Mouse (Mus musculus): Measurements from ENCODE around the gene Hnf1b.

Gene Hnf1b

DNA sequence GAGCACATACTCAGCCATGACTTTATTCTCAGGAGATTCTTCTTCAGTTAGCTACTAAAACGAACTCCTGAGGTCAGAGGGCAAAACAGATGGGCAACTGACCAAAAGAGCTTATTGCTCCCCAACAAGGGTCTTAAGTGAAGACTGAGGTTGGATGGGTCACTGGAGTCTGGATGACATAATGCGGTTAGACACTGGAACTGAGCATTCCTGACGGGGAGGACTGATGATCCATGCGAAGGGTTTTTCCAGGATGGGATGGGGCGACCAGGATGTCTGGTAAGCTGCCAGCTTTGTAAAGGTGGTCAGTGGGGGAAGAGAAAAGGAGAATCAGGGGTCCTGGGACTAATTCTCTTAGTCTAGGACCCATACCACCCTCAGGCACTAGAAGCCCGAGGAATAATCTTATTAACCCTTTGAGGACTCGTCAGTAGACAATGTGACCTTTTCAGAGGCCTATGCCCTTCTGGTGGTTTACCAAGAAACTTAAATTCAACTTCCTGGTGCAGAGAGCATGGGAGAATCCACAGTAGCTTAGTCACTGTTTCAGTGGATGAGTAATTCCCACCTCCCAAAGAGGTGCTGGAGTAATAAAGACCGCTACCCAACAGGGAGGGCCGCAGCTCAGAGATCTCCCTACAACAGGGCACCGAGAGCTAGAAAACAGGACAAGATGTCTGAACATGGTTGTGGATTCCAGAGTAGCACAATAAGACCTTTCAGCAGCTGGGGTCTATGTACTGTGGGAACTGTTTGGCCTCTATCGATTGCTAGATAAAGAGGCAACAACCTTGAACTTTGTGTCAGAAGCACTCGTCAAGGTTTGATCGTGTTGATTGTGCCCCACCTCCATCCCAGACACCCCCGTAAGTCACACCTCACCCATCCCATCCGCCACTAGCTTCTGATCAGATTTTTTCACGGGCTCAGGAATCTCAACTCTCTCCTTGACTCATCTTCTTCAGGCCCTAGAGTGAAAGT lies 46.9 kb downstream of the Hnf1b start:
- DNase-seq (ENCODE audit: low spot score), result no peak

- DNase-seq (ENCODE audit: low spot score), result no peak
Measured at GRCm38 (mm10) chr11:83897569-83897968, 47.7 kb downstream of the Hnf1b start.

DNA sequence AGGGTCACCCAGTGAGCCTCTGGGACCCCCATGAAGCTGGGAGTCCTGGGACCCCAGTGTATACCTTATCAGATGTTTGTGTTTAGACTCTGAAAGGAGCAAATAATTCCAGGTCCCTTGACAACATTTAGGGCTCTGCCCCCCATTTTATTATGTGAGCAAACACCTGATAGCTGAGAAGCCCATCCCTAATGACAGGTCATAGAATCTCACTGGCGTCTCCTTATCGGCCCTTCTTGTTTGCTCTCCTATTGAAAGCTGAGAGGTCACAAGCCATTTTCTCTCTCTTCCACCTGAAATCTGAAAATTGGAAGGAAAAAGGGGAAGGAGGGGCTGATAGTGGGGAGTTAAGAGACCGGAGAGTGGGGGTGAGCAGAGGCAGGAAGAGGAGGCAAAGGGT lies 52.9 kb downstream of the Hnf1b start:
- DNase-seq (ENCODE audit: low spot score), result no peak

DNA sequence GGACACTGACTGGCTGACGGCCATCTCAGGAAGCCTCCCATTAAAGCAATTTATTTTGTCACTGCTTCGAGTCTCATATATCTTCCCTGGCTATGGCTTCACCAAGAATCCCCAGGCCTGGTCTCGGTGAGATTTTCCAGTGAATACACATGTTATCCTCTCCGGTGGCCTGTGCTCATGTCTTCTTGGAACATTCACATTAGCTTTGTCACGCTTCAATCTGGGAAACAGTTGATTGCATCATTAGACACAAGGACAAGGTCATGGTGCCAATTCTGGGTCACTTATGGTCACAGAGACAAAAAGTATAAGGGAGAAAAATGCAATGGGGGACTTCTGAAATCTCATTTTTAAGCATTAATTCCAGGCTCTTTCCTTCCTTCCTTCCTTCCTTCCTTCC lies 55.9 kb downstream of the Hnf1b start:
- DNase-seq (ENCODE audit: low spot score), result no peak

GRCm38 (mm10) chr11:83908376-83908775 lies 58.5 kb downstream of the Hnf1b start:
- DNase-seq (ENCODE audit: low spot score), result no peak

DNA sequence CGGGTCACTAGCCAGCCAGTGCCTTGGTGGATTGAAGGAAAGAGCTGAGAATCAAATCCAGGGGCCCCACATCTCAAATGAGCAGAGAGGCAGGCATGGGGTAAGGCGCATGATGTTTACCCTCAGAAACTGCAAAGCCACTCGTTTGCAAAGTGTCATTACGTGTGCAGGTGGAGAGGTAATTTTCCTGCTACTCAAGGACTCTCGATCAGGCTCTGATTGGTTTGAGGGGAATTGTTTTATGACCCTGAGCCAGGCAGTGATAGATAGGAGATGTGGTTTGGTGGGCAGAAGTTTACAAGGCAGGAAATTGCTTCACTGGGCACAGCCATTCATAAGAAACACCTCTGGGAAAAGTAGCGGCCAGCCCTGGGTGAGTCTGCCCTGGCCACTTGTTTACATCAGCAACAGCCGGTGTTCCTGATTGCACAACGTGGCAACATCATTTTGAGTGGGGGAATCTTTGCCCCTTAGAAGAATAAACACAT lies 64.0 kb downstream of the Hnf1b start:
- DNase-seq (ENCODE audit: low spot score), result no peak

DNA sequence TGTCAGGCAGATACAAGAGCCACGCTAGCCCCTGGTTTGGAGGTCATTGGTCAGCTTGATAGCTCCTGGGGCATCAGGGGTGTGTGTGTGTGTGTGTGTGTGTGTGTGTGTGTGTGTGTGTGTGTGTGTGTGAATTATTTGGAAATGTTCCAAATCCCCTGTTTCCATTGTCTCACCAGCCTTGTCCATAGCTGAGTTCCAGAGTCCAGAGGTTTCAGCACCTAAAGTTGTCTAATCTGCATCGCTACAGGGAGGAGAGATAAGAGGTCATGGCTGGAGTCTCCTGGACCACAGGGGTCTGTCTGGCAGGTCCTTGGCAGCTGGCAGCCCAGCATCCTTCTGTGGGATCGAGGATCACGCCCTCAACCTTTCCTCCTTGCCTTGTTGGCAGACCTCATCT lies 64.6 kb downstream of the Hnf1b start:
- DNase-seq (ENCODE audit: low spot score), result no peak

- DNase-seq (ENCODE audit: low spot score), result no peak
Measured at GRCm38 (mm10) chr11:83922600-83922999, 72.7 kb downstream of the Hnf1b start.

GRCm38 (mm10) chr11:83927097-83927496 lies 77.2 kb downstream of the Hnf1b start:
- DNase-seq (ENCODE audit: low spot score), result no peak

DNA sequence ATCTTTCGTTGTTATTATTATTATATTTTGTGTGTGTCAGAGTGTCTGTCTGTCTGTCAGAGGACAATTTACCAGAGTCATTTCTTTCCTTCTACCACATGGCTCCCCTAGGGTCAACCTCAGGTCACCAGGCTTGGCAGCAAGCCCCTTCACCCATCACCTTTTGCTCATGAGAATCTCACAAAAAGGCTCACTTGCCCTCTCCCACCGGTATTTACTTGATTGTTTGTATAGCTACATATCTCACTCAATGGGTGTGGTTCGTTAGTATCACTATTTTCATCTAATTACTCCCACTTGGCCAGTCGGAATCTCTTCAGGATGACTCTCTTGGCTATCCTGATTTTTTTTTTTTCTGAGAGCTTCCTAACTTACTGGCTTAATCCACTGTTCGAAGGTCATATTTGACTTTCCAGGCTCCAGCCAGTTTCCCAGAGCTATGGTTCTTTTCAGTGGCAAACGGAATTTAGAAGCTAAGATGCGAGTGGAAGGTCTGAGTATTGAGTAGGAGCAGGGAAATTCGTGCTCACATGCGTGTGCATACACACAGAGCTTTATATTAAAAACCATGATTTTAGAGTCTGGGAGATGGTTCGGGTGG lies 82.7 kb downstream of the Hnf1b start:
- no peak for DNase-seq (ENCODE audit: low spot score)

DNA sequence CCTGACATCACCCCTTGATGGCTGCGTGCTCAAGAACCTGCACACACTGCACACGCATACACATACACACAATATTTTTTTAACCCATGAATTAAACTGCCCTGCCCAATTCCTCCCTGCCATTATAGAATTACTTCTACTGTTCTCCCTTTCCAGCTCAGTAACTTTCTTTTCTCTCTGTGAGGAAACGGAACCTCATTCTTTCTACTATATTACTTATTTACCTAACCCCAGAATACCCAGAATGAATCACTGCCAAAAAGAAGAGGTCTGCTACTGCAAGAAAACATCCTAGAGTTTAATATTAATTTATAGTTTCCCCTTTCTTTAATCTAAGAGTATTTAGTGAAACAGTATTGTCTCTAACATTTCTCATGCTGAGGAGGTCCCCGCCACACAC lies 83.5 kb downstream of the Hnf1b start:
- DNase-seq (ENCODE audit: low spot score), result no peak

DNA sequence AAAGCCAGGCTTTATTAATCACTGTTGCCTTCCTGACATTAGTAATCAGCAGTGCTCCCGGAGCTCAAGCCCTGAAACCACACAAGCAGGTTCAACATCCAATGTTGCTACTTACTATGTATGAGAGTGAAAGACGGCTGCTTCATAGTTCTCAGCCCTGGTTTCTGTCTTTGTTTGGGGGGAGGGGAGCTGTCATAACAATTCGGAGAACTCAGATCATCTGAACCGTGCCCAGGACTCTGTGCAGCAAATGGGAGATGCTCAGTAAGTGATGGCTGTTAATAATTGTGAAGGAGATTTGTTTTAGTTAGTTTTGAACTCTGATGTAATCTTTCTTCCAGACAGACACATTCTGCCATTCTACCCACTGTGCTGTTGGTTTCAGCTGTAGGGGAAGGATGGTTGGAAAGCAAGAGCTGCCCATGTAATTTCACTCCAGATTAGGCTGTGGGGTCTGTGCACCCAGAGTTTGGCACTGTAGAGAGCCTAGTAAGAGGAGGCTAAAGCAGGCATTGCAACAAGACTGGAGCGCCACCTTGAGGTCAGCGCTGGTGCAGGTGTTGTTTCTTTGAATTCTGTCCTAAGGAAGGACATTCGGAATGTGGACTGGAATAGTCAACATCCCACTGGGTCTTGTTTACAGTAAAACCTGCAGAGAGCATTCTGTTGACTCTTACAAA lies 86.3 kb downstream of the Hnf1b start:
- peak; percentile 61 for DNase-seq (ENCODE audit: low spot score)

DNA sequence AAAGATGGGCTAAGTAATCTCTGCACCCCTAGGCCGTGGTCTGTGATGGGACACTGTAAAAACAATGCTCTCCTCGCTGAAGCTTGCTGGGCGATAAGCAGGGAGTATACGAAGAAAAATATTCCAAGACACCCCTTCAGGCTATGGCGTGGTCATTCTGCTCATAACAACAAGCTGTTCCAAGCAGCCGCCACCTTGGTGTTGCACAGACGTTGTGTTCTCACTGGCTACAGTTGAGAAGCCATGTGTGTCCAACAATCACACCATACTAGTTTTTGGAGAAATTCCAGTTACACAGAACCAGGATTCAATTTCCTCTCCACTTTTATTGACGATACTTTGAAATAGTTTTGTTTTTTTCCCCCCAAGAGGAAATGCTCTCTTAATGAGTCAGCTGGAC lies 88.7 kb downstream of the Hnf1b start:
- no peak for DNase-seq (ENCODE audit: low spot score)

- peak; percentile 62 for DNase-seq (ENCODE audit: low spot score)
Measured at GRCm38 (mm10) chr11:83941950-83942840, 92.3 kb downstream of the Hnf1b start, which contains the start of gene Ddx52. Gene Ddx52 (plus strand): TSS chr11:83942062.

Data from layer of hippocampus, adult 9-10 months (tissue).